Mouse (Mus musculus): ENCODE data around the gene Hoxd1. TPM values are rescaled to one million over a fixed set of nuclear protein-coding genes. Genes with fewer than 3 reads are reported as not detected.

The Hoxd1 gene
- polyA plus RNA-seq, 2 experiments, result not detected

DNA sequence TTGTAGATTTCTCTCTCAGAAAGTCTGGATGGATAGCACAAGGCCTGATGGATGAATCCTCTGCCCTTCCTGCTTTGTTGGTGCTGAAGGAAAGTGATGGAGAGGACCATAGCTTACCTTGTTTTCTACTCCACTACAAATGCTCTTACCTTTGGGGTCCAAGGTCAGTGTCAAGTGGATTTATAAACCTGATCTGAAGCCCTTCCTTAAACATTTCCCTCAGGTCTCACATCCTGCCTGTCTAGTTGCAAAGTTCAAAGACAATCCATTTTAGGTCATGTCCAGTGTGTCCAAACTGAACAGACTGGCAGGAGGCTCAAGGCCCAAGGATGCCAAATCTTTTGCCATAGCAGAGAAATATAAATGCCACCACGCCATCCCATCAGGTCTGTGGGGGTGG, 10.9 kb upstream of the Hoxd1 start:
- Histone ChIP-seq H3K4me1 (replicated peaks; ENCODE audit: control insufficient read depth in 2 of 2, insufficient read depth in 2 of 2, low read length in 1 of 2) (no peaks in the 10 kb centered on the region), H3K4me2 (ENCODE audit: low read depth) (no peak overlapping the region), H3K36me3 (replicated peaks; ENCODE audit: control insufficient read depth, insufficient read depth, low read depth) (no peaks in the 10 kb centered on the region), H3K27ac (no peak overlapping the region), H3K4me3 (ENCODE audit: insufficient read depth in 1 of 2, low read depth in 2 of 2, low read length in 2 of 2) (no peak overlapping the region), H3K27me3 (ENCODE audit: control insufficient read depth, insufficient read depth, low read length) (peaks cover 85% of the 10 kb centered on the region), H3K9me3 (ENCODE audit: control insufficient read depth, low read length) (no peaks in the 10 kb centered on the region), H3K9ac (replicated peaks) (no peak overlapping the region)
- ATAC-seq (ENCODE audit: insufficient read depth) (no peak), DNase-seq (ENCODE audit: low read depth in 3 of 3, low spot score in 3 of 3) (no peak)
- 32% methylated on average over 1 of the region's 1 CpGs for WGBS (ENCODE audit: insufficient replicate concordance)
- TF ChIP-seq EP300 (IDR thresholded peaks at IDR 0.05; ENCODE audit: low read depth) (no peak), CTCF (IDR thresholded peaks at IDR 0.05; ENCODE audit: low read depth) (no peak)

DNA sequence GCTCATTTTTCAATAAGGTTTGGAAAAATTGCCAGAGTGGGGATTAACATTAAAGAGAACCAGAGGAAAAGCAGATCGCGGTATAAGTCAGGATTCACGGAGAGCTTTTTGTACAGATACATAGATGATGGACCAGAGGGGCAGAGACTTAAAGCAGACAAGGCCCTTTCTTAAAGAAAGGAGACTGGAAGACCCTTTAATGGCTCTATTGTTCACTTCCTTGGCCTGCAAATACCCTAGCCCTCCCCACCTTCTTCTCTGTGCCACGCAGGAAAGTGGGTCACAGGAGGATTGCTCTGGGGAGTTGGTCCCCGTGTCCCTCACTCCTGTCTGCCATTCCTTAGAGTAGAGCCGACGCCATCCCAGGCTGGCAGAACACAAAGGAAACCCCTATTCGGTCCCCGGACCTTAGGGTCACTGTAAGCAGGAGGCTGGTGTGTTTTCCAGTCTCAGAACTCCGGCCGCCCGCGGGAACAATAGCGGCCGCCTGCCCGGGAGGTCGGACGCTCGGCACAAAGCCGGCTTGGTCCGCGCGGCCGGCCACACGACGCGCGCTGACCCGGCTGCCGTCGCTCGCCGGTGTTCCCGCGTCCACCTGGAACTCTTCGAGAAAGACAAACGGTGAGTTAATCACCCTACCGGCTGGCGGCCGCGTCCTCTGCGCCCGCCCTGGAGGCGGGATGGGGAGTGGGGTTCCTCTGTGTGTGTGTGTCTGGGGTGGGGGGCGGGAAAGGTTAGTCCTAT, 10.2 kb upstream of the Hoxd1 start:
- Histone ChIP-seq H3K4me3 (ENCODE audit: insufficient read depth in 1 of 2, low read depth in 2 of 2, low read length in 2 of 2) (no peak overlapping the region), H3K27ac (no peak overlapping the region), H3K27me3 (ENCODE audit: control insufficient read depth, insufficient read depth, low read length) (peaks cover 78% of the 10 kb centered on the region), H3K4me2 (ENCODE audit: low read depth) (no peak overlapping the region), H3K36me3 (replicated peaks; ENCODE audit: control insufficient read depth, insufficient read depth, low read depth) (no peaks in the 10 kb centered on the region), H3K9ac (replicated peaks) (no peak overlapping the region), H3K4me1 (replicated peaks; ENCODE audit: control insufficient read depth in 2 of 2, insufficient read depth in 2 of 2, low read length in 1 of 2) (no peaks in the 10 kb centered on the region), H3K9me3 (ENCODE audit: control insufficient read depth, low read length) (no peaks in the 10 kb centered on the region)
- no peak for DNase-seq (ENCODE audit: low read depth in 3 of 3, low spot score in 3 of 3)
- no peak for ATAC-seq (ENCODE audit: insufficient read depth)
- TF ChIP-seq EP300 (IDR thresholded peaks at IDR 0.05; ENCODE audit: low read depth) (no peak), CTCF (IDR thresholded peaks at IDR 0.05; ENCODE audit: low read depth) (no peak)
- 4% methylated on average over 45 of the region's 45 CpGs for WGBS (ENCODE audit: insufficient replicate concordance)

DNA sequence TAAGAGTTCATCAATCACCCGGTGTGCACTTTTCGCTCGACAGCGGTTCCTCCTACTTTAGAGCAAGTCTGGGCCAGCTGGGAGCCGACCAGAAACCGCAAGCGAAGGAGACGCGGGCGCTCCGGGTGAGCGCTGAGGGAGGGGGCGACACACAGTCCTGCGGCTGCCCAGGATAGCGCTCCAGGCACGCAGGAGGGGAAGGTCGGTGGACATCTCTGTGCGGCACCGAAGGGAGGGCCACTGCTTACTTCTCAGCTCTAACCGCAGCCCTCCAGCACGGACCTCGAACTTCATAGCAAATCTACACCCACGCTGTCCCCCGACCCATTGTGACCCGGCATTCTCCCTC, 9.6 kb upstream of the Hoxd1 start:
- H3K4me1 ChIP-seq (replicated peaks; ENCODE audit: control insufficient read depth in 2 of 2, insufficient read depth in 2 of 2, low read length in 1 of 2), result no peaks in the 10 kb centered on the region
- ATAC-seq (ENCODE audit: insufficient read depth) (no peak), DNase-seq (ENCODE audit: low read depth in 3 of 3, low spot score in 3 of 3) (no peak)
- TF ChIP-seq CTCF (IDR thresholded peaks at IDR 0.05; ENCODE audit: low read depth) (no peak), EP300 (IDR thresholded peaks at IDR 0.05; ENCODE audit: low read depth) (no peak)
- WGBS (ENCODE audit: insufficient replicate concordance), result 0% methylated on average over 22 of the region's 25 CpGs
- no peaks in the 10 kb centered on the region for H3K36me3 ChIP-seq (replicated peaks; ENCODE audit: control insufficient read depth, insufficient read depth, low read depth)
- H3K4me3 ChIP-seq (ENCODE audit: insufficient read depth in 1 of 2, low read depth in 2 of 2, low read length in 2 of 2), result no peak overlapping the region
- no peak overlapping the region for H3K9ac ChIP-seq (replicated peaks)
- no peak overlapping the region for H3K27ac ChIP-seq
- H3K9me3 ChIP-seq (ENCODE audit: control insufficient read depth, low read length), result no peaks in the 10 kb centered on the region
- peaks cover 73% of the 10 kb centered on the region for H3K27me3 ChIP-seq (ENCODE audit: control insufficient read depth, insufficient read depth, low read length)
- no peak overlapping the region for H3K4me2 ChIP-seq (ENCODE audit: low read depth)

DNA sequence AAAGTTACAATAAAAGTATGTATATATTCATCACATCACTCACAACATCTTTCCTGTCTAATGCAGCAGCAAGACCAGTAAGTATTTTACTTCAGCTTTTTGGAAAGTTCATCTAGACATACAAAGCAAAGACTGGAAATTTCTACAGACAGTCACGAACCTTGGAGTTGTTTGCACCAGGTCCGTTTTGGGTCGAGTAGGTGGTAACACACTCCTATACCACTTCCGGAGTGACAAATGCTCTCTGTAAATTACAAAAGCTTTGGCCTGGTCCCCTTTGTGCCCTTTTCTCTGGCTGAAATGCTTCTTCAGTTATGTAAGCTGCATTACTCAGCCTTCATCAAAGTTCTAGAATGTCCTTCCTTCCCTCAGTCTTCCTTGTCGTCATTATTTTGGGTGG, 9.1 kb upstream of the Hoxd1 start:
- no peaks in the 10 kb centered on the region for H3K36me3 ChIP-seq (replicated peaks; ENCODE audit: control insufficient read depth, insufficient read depth, low read depth)
- DNase-seq (ENCODE audit: low read depth in 3 of 3, low spot score in 3 of 3), result no peak
- no peak overlapping the region for H3K4me3 ChIP-seq (ENCODE audit: insufficient read depth in 1 of 2, low read depth in 2 of 2, low read length in 2 of 2)
- H3K4me2 ChIP-seq (ENCODE audit: low read depth), result no peak overlapping the region
- peaks cover 71% of the 10 kb centered on the region for H3K27me3 ChIP-seq (ENCODE audit: control insufficient read depth, insufficient read depth, low read length)
- H3K27ac ChIP-seq, result no peak overlapping the region
- H3K9me3 ChIP-seq (ENCODE audit: control insufficient read depth, low read length), result no peaks in the 10 kb centered on the region
- TF ChIP-seq EP300 (IDR thresholded peaks at IDR 0.05; ENCODE audit: low read depth) (no peak), CTCF (IDR thresholded peaks at IDR 0.05; ENCODE audit: low read depth) (no peak)
- WGBS (ENCODE audit: insufficient replicate concordance), result 13% methylated on average over 5 of the region's 5 CpGs
- H3K4me1 ChIP-seq (replicated peaks; ENCODE audit: control insufficient read depth in 2 of 2, insufficient read depth in 2 of 2, low read length in 1 of 2), result no peaks in the 10 kb centered on the region
- no peak for ATAC-seq (ENCODE audit: insufficient read depth)
- no peak overlapping the region for H3K9ac ChIP-seq (replicated peaks)

DNA sequence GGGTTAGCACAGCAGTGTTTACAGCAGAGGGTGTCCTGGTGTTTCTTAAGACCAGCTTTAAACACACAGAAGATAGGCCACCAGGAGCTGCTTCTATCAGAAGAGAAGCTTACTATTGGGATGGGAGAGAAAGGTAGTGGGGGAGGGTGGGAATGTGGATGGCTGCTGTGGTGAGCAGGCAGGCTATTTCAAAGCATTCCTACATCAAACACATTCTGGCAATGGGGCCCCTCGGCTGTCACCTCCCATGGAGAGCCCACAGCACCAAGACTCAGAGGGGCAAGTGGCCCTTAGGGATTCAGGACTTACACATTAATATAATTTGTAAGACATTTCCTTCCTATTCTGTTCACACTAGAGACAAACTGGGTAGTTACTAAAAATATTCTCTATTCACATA, 2.6 kb upstream of the Hoxd1 start:
- TF ChIP-seq EP300 (IDR thresholded peaks at IDR 0.05; ENCODE audit: low read depth) (no peak), CTCF (IDR thresholded peaks at IDR 0.05; ENCODE audit: low read depth) (no peak)
- Histone ChIP-seq H3K36me3 (replicated peaks; ENCODE audit: control insufficient read depth, insufficient read depth, low read depth) (no peaks in the 10 kb centered on the region), H3K4me3 (ENCODE audit: insufficient read depth in 1 of 2, low read depth in 2 of 2, low read length in 2 of 2) (no peak overlapping the region), H3K4me2 (ENCODE audit: low read depth) (no peak overlapping the region), H3K27me3 (ENCODE audit: control insufficient read depth, insufficient read depth, low read length) (peaks cover 60% of the 10 kb centered on the region), H3K4me1 (replicated peaks; ENCODE audit: control insufficient read depth in 2 of 2, insufficient read depth in 2 of 2, low read length in 1 of 2) (0 out of 4 replicates have a peak, but pooled peaks cover 0 to 1% of the 10 kb centered on the region in 2 experiments), H3K9me3 (ENCODE audit: control insufficient read depth, low read length) (no peaks in the 10 kb centered on the region), H3K27ac (no peak overlapping the region), H3K9ac (replicated peaks) (no peak overlapping the region)
- 4% methylated on average over 1 of the region's 1 CpGs for WGBS (ENCODE audit: insufficient replicate concordance)
- ATAC-seq (ENCODE audit: insufficient read depth) (no peak), DNase-seq (ENCODE audit: low read depth in 3 of 3, low spot score in 3 of 3) (no peak)
